Mouse (Mus musculus): Measurements from ENCODE around the gene Gm5868. TPM values are rescaled to one million over a fixed set of nuclear protein-coding genes. Genes with fewer than 3 reads are reported as not detected.

Gm5868 gene
- polyA plus RNA-seq, 1 experiment = 0.82 TPM

DNA sequence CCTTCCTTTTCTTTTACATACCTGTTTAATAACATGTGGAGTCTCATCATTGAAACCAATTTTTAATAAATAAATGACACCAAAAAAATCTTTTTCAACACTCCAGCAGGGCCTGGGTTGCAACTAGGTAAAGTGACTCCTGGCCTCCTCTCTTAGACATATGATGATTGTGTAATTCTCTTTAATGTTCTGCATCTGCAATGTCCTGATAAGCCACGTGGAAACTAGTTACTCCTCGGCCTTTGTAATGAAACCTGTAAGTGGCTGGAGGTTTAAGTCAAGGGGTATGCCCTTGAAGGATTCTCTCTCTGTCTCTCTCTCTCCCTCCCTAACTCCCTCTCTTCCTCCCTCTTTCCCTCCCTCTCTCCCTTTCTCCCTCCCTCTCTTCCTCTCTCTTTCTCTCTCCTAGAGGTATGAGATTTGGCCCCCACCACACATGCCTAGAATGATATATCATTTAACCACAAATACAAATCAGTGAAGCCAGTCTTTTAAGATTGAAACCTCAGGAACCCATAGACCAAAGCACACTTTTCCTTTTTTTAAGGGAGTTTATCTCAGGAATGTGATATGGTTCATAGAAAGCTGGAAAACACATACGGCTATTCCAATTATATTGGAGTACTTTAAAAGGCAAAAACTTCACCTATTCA, 26.2 kb downstream of the Gm5868 start:
- TF ChIP-seq POLR2A (IDR thresholded peaks at IDR 0.05; ENCODE audit: borderline replicate concordance, insufficient read depth, low read length) (no peak), CTCF (IDR thresholded peaks at IDR 0.05; ENCODE audit: borderline replicate concordance, insufficient read depth, low read depth, low read length) (no peak)
- H3K4me1 ChIP-seq (ENCODE audit: control insufficient read depth, insufficient read depth, low read length) = peaks cover 3% of the 10 kb centered on the region; the same call in 1 of the 2 replicates
- DNase-seq = no peak
- H3K27me3 ChIP-seq (ENCODE audit: control insufficient read depth, insufficient read depth, low read length) = no peaks in the 10 kb centered on the region
- H3K27ac ChIP-seq (ENCODE audit: insufficient read depth, low read length) = no peak overlapping the region
- H3K4me3 ChIP-seq (replicated peaks; ENCODE audit: insufficient read depth, low read depth, low read length) = no peak overlapping the region
- WGBS = 85% methylated on average over 3 of the region's 3 CpGs

GRCm38 (mm10) chr5:72559544-72560049, 27.8 kb downstream of the Gm5868 start, which contains the start of gene Nfxl1:
Gene Nfxl1 (minus strand): TSS chr5:72559684.
- peak; percentile 96 to 98 for DNase-seq
- Histone ChIP-seq H3K4me3 (replicated peaks; ENCODE audit: insufficient read depth, low read depth, low read length) (peak within 1 kb of the TSS; percentile 65), H3K27ac (ENCODE audit: insufficient read depth, low read length) (peak within 1 kb of the TSS; percentile 10), H3K27me3 (ENCODE audit: control insufficient read depth, insufficient read depth, low read length) (no peaks in the 10 kb centered on the region), H3K4me1 (ENCODE audit: control insufficient read depth, insufficient read depth, low read length) (peaks cover 3% of the 10 kb centered on the region; the same call in 1 of the 2 replicates)
- under 1% methylated on average over 42 of the region's 42 CpGs for WGBS
- TF ChIP-seq POLR2A (IDR thresholded peaks at IDR 0.05; ENCODE audit: borderline replicate concordance, insufficient read depth, low read length) (peak; percentile 77; the same call in 1 of the 2 replicates), CTCF (IDR thresholded peaks at IDR 0.05; ENCODE audit: borderline replicate concordance, insufficient read depth, low read depth, low read length) (no peak)

DNA sequence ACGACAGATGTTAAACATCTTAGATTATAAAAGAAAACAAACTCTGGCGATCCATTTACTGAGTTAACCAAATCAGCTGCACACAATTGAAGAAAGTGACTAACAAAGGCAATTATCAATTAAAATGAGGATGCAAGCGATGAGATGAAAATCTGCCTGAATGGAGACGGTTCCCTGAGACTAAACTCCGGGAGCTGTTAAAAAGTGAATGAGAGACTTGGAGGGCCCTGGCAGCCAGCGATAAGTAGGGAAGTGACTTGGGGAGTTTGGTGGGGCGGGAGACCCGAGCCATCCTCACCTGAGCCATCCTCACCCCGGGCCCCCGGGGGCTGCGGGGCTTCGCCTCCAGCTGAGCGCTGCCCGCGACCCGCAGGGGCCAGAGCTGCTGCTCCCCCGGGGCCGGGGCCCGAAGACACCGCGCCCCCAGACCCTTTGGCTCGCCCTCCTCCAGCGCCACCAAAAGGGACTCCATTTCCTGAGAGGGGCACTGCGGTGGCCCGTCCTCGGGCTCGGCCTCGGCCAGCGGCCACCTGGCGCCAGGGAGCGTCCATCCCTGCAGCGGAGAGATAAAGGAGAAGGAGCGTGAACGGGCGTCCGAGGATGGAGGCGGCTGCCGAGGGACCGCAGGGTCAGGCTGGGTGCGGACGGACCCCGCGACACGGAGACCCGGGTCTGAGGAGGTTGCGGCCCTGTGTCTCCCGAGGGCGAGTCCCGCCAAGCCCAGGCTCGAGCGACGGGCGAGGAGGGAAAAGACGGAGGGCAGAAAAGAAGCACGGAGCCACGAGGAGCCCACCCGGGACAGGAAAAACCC, 28.4 kb downstream of the Gm5868 start:
- TF ChIP-seq CTCF (IDR thresholded peaks at IDR 0.05; ENCODE audit: borderline replicate concordance, insufficient read depth, low read depth, low read length) (no peak), POLR2A (IDR thresholded peaks at IDR 0.05; ENCODE audit: borderline replicate concordance, insufficient read depth, low read length) (no peak)
- H3K4me1 ChIP-seq (ENCODE audit: control insufficient read depth, insufficient read depth, low read length) = peaks cover 3% of the 10 kb centered on the region; the same call in 1 of the 2 replicates
- DNase-seq = no peak
- peak overlapping the region; percentile 65 for H3K4me3 ChIP-seq (replicated peaks; ENCODE audit: insufficient read depth, low read depth, low read length)
- H3K27ac ChIP-seq (ENCODE audit: insufficient read depth, low read length) = peak overlapping the region; percentile 10
- no peaks in the 10 kb centered on the region for H3K27me3 ChIP-seq (ENCODE audit: control insufficient read depth, insufficient read depth, low read length)
- 1% methylated on average over 57 of the region's 57 CpGs for WGBS

- TF ChIP-seq CTCF (IDR thresholded peaks at IDR 0.05; ENCODE audit: borderline replicate concordance, insufficient read depth, low read depth, low read length) = no peak
- DNase-seq = no peak
- Histone ChIP-seq H3K27me3 (ENCODE audit: control insufficient read depth, insufficient read depth, low read length) (no peaks in the 10 kb centered on the region), H3K4me3 (replicated peaks; ENCODE audit: insufficient read depth, low read depth, low read length) (no peak overlapping the region), H3K27ac (ENCODE audit: insufficient read depth, low read length) (no peak overlapping the region), H3K4me1 (ENCODE audit: control insufficient read depth, insufficient read depth, low read length) (peaks cover 3% of the 10 kb centered on the region; the same call in 1 of the 2 replicates)
- WGBS = 70% methylated on average over 3 of the region's 3 CpGs
Observed at GRCm38 (mm10) chr5:72556245-72556644, 31.1 kb downstream of the Gm5868 start.

GRCm38 (mm10) chr5:72551209-72551608, 36.1 kb downstream of the Gm5868 start:
- Histone ChIP-seq H3K27me3 (ENCODE audit: control insufficient read depth, insufficient read depth, low read length) (no peaks in the 10 kb centered on the region), H3K4me1 (ENCODE audit: control insufficient read depth, insufficient read depth, low read length) (no peaks in the 10 kb centered on the region), H3K27ac (ENCODE audit: insufficient read depth, low read length) (no peak overlapping the region), H3K4me3 (replicated peaks; ENCODE audit: insufficient read depth, low read depth, low read length) (no peak overlapping the region)
- DNase-seq = no peak
- TF ChIP-seq CTCF (IDR thresholded peaks at IDR 0.05; ENCODE audit: borderline replicate concordance, insufficient read depth, low read depth, low read length) (no peak), POLR2A (IDR thresholded peaks at IDR 0.05; ENCODE audit: borderline replicate concordance, insufficient read depth, low read length) (no peak)
- 88% methylated on average over 3 of the region's 3 CpGs for WGBS

Other genes starting within 250 kb of the Gm5868 start
- gene Corin, start 83.1 kb downstream of the Gm5868 start, polyA plus RNA-seq (2012; rRNA removed) = 2.3 and 3.0 TPM in 2 replicates
- 9.6 and 10.9 TPM in 2 replicates for gene Nfxl1, start 27.9 kb downstream of the Gm5868 start, polyA plus RNA-seq (2012; rRNA removed)
- gene Zar1, start 6.3 kb downstream of the Gm5868 start, polyA plus RNA-seq (2012; rRNA removed) = 0.48 and 0.56 TPM in 2 replicates
- not detected in 2 replicates for gene Cnga1, start 56.7 kb upstream of the Gm5868 start, polyA plus RNA-seq (2012; rRNA removed)
- gene Nipal1, start 60.2 kb upstream of the Gm5868 start, polyA plus RNA-seq (2012; rRNA removed) = not detected in 2 replicates
- gene Txk, start 165.2 kb upstream of the Gm5868 start, polyA plus RNA-seq (2012; rRNA removed) = 0.03 and 0.05 TPM in 2 replicates

Data from cerebellum, adult 2 months (tissue).